Mouse (Mus musculus) hindbrain, embryonic 16.5 days (tissue): ENCODE data around the gene Pih1d1. TPM values are rescaled to one million over a fixed set of nuclear protein-coding genes. Genes with fewer than 3 reads are reported as not detected.
"Not testable (repeated sequence)": the region's sequence is repeated elsewhere in the genome, so short reads cannot be mapped to it uniquely, and the experiment has no call there.

Source experiments
- ATAC-seq: fragments of 200-750 bp; cut with Nextera tagmentation; 2 replicates; pipeline ENCODE4 v1.8.0; 2017; ENCODE audit warnings: moderate TSS enrichment, moderate library complexity
- H3K27ac ChIP-seq: fragments of 300-500 bp; sonication (generic); 2 replicates; pipeline ENCODE4 v1.5.1; 2014; ENCODE audit warnings: low read depth, mild to moderate bottlenecking, control low read depth, low read length, moderate library complexity
- H3K27me3 ChIP-seq: fragments of 300-500 bp; sonication (generic); replicated peaks from 2 replicates; pipeline ENCODE4 v1.6.1; 2014; ENCODE audit warnings: low read length; ENCODE audit not compliant: control insufficient read depth, insufficient read depth
- H3K36me3 ChIP-seq: fragments of 300-500 bp; sonication (generic); 2 replicates; pipeline ENCODE4 v1.6.1; 2014; ENCODE audit warnings: mild to moderate bottlenecking, low read length, moderate library complexity, mixed read lengths; ENCODE audit not compliant: control insufficient read depth, insufficient read depth
- H3K4me1 ChIP-seq: fragments of 300-500 bp; sonication (generic); 2 replicates; pipeline ENCODE4 v1.6.1; 2014; ENCODE audit warnings: low read depth, low read length; ENCODE audit not compliant: control insufficient read depth, insufficient read depth
- H3K4me2 ChIP-seq: fragments of 300-500 bp; sonication (generic); 2 replicates; pipeline ENCODE4 v1.6.1; 2014; ENCODE audit warnings: mild to moderate bottlenecking, low read length, control low read depth, moderate library complexity
- H3K4me3 ChIP-seq: fragments of 300-500 bp; sonication (generic); 2 replicates; pipeline ENCODE4 v1.5.1; 2014; ENCODE audit warnings: mild to moderate bottlenecking, low read length, control low read depth, moderate library complexity
- H3K9ac ChIP-seq: fragments of 300-500 bp; sonication (generic); 2 replicates; pipeline ENCODE4 v1.6.1; 2014; ENCODE audit warnings: low read depth, mild to moderate bottlenecking, control low read depth, low read length, moderate library complexity
- H3K9me3 ChIP-seq: fragments of 300-500 bp; sonication (generic); 2 replicates; pipeline ENCODE4 v1.6.1; 2014; ENCODE audit warnings: mild to moderate bottlenecking, low read length, moderate library complexity; ENCODE audit not compliant: control insufficient read depth
- WGBS: fragments of 180-500 bp; shearing (Covaris S2); extraction: QIAGEN DNeasy Blood & Tissue Kit; methylation state at CpG from one replicate; pipeline ENCODE4 v1.1.7; 2014; 5-methylcytosine and 5-hydroxymethylcytosine counted together
- polyA plus RNA-seq: library from polyadenylated mRNA; unstranded; fragments of >200 nt; fragmentation: Nextera tagmentation; extraction: Ambion mirVana; gene quantifications from 2 replicates; pipeline ENCODE4 v1.2.1, GENCODE M21; 2015

Gene Pih1d1
- polyA plus RNA-seq = 94.5 and 97.6 TPM in 2 replicates

- Histone ChIP-seq H3K27me3 (no peaks in the 10 kb centered on the region), H3K9me3 (no peaks in the 10 kb centered on the region), H3K36me3 (0 out of 2 replicates have a peak, but pooled peaks cover 4% of the 10 kb centered on the region), H3K4me1 (peaks cover 9% of the 10 kb centered on the region), H3K4me3 (peak within 1 kb of the TSS; percentile 69), H3K4me2 (peak within 1 kb of the TSS; percentile 84), H3K9ac (peak within 1 kb of the TSS; percentile 81), H3K27ac (peak within 1 kb of the TSS; percentile 96)
- peak; percentile 96 for ATAC-seq
- WGBS = 4% methylated on average over 67 of the region's 69 CpGs
These were observed at the start of gene Pih1d1, which contains the start of gene Aldh16a1 for GRCm38 (mm10) chr7:45154096-45154992. Gene Pih1d1 (plus strand): TSS chr7:45154303. Gene Aldh16a1 (minus strand): TSS chr7:45154584.

DNA sequence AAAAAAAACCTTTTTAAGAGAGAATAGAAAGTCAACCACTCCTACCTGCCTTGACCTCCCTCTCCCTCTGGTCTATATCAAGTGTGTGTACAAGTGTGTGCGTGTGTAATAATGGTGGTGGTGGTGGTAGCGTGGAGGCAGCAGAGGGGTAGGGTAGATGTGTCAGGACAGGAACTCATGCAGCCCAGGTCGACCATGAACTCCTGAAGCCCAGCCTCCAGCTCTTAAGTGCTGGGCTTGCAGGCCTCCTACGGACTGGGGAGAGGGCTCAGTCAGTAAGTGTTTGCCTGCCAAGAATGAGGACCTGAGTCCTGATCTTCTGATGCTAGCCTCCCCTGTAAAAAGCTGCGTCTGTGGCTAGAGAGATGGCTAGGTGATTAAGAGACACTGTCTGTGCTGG, 49.2 kb upstream of the Pih1d1 start:
- Histone ChIP-seq H3K4me2 (no peak overlapping the region), H3K27ac (no peak overlapping the region), H3K4me3 (no peak overlapping the region), H3K27me3 (no peaks in the 10 kb centered on the region), H3K36me3 (no peaks in the 10 kb centered on the region), H3K9ac (no peak overlapping the region), H3K4me1 (no peaks in the 10 kb centered on the region), H3K9me3 (no peaks in the 10 kb centered on the region)
- no peak for ATAC-seq
- 81% methylated on average over 5 of the region's 5 CpGs for WGBS

DNA sequence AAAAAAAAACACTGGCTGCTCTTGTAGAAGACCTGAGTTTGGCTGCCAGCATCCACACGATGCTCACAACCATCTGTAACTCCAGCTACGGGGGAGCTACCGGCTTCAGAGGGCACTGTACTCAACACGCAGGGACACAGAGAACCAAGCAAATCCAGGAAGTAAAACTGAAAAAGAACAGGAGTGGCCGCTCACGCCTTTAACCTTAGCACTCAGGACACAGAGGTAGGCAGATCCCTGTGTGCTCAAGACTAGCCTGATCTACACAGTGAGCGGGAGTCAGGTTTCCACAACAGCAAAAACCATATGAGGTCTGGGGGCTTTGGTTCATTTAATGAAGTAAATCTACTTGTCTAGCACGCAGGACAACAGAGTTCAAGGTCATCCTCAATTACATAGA, 48.6 kb upstream of the Pih1d1 start:
- H3K27me3 ChIP-seq = no peaks in the 10 kb centered on the region
- H3K4me3 ChIP-seq = no peak overlapping the region
- H3K27ac ChIP-seq = no peak overlapping the region
- ATAC-seq = no peak
- WGBS = 79% methylated on average over 8 of the region's 8 CpGs
- H3K4me1 ChIP-seq = no peaks in the 10 kb centered on the region
- no peak overlapping the region for H3K9ac ChIP-seq
- no peaks in the 10 kb centered on the region for H3K9me3 ChIP-seq
- H3K36me3 ChIP-seq = no peaks in the 10 kb centered on the region
- no peak overlapping the region for H3K4me2 ChIP-seq

DNA sequence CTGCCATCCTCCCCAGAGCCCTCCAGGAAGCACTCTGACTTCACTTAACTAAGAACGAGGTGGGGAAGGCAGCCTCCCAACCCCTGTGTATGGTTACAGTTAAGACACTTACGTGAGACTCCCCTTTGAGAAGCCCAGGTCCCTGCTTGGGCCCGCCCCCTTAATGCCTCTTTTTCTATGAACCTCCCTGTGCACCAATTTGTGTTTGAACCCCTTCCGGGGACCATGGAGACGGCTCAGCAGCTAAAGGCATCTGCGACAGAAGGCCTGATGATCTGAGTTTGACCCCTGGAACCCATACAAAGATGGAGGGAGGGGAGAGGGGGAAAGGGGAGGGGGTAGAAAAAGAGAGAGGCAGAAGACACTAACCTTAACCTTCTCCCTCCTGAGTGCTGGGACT, 47.7 kb upstream of the Pih1d1 start:
- no peak for ATAC-seq
- no peaks in the 10 kb centered on the region for H3K9me3 ChIP-seq
- H3K4me3 ChIP-seq = no peak overlapping the region
- no peaks in the 10 kb centered on the region for H3K36me3 ChIP-seq
- H3K4me2 ChIP-seq = no peak overlapping the region
- WGBS = 21% methylated on average over 6 of the region's 6 CpGs
- H3K27me3 ChIP-seq = no peaks in the 10 kb centered on the region
- H3K9ac ChIP-seq = no peak overlapping the region
- no peaks in the 10 kb centered on the region for H3K4me1 ChIP-seq
- no peak overlapping the region for H3K27ac ChIP-seq

DNA sequence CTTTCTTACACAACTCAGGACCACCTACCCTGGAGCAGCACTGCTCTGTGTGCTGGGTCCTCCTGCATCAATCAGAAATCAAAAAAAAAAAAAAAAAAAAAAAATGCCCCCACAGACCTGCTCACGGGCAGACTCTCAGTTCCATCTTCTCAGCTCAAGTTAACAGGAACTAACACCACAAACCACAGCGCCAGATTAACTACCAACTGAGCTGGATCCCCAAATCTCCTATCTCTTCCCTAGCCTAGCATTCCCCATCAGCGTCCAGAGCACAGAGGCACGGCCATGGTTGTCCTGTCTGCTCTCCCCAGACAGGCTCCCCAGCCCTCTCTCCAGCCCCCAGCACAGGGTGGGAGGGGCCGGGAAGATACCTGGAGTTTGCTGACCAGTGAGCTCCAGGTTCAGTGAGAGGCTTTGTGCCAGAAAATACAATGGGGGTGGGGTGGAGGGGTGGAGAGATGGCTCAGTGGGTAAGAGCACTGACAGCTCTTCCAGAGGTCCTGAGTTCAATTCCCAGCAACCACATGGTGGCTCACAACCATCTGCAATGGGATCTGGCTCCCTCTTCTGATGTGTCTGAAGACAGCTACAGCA, 47.0 kb upstream of the Pih1d1 start:
- Histone ChIP-seq H3K36me3 (no peaks in the 10 kb centered on the region), H3K27ac (no peak overlapping the region), H3K4me2 (no peak overlapping the region), H3K9ac (no peak overlapping the region), H3K27me3 (no peaks in the 10 kb centered on the region), H3K4me3 (no peak overlapping the region), H3K4me1 (no peaks in the 10 kb centered on the region), H3K9me3 (no peaks in the 10 kb centered on the region)
- WGBS = 54% methylated on average over 5 of the region's 5 CpGs
- no peak for ATAC-seq

- H3K4me1 ChIP-seq, H3K36me3 ChIP-seq, ATAC-seq, H3K4me3 ChIP-seq, H3K4me2 ChIP-seq, H3K27me3 ChIP-seq, H3K27ac ChIP-seq, H3K9me3 ChIP-seq, H3K9ac ChIP-seq: not testable (repeated sequence)
- 90% methylated on average over 4 of the region's 4 CpGs for WGBS
These were observed 44.0 kb upstream of the Pih1d1 start for GRCm38 (mm10) chr7:45110089-45110488.

DNA sequence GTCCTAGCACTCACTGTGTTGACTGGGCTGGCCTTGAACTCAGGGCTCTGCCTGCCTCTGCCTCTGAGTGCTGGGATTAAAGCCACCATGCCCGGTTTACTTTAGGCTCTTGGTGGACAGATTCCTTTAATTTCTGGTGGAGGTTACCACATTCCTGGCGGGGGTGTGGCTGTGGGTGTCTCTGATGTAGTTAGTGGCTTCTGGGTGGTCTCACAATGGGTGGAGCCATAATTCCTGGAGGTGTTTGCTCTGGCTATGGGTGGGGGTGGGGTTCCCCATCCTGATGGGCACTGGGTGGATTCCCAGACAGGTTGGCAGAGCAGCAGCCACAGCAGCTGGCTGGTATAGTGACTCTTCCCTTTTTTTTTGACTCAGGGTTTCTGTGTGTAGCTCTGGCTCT, 42.2 kb upstream of the Pih1d1 start:
- H3K9ac ChIP-seq = no peak overlapping the region
- H3K4me3 ChIP-seq = no peak overlapping the region
- no peaks in the 10 kb centered on the region for H3K27me3 ChIP-seq
- ATAC-seq = no peak
- WGBS = 72% methylated on average over 2 of the region's 2 CpGs
- H3K27ac ChIP-seq = no peak overlapping the region
- no peaks in the 10 kb centered on the region for H3K36me3 ChIP-seq
- H3K4me2 ChIP-seq = no peak overlapping the region
- H3K9me3 ChIP-seq = no peaks in the 10 kb centered on the region
- H3K4me1 ChIP-seq = no peaks in the 10 kb centered on the region

DNA sequence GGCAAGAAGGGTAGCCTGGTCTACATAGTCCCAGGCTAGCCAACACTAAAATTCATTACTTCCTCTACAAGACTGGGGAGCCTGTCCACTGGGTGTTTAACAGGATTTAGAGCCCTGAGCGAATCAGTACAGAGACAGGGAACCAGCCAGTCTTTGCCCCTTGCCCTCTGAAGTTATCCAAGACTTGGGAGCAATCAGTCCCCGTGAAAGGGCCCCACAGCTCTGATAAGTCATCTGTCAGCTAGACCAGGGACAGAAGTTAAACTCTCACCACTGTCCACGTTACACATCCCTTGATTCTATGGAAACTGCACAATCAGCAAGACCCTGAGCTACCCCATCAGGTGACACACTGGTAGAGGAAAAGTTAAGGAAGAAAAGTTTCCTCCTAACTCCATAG, 41.6 kb upstream of the Pih1d1 start:
- Histone ChIP-seq H3K27ac (no peak overlapping the region), H3K9me3 (no peaks in the 10 kb centered on the region), H3K9ac (no peak overlapping the region), H3K27me3 (no peaks in the 10 kb centered on the region), H3K4me2 (no peak overlapping the region), H3K4me3 (no peak overlapping the region), H3K4me1 (no peaks in the 10 kb centered on the region), H3K36me3 (no peaks in the 10 kb centered on the region)
- ATAC-seq = no peak
- 75% methylated on average over 3 of the region's 3 CpGs for WGBS

- no peak for ATAC-seq
- Histone ChIP-seq H3K9ac (no peak overlapping the region), H3K4me3 (no peak overlapping the region), H3K9me3 (no peaks in the 10 kb centered on the region), H3K4me2 (no peak overlapping the region), H3K27ac (no peak overlapping the region), H3K27me3 (no peaks in the 10 kb centered on the region), H3K4me1 (no peaks in the 10 kb centered on the region), H3K36me3 (0 out of 2 replicates have a peak, but pooled peaks cover 2% of the 10 kb centered on the region)
- WGBS = 82% methylated on average over 2 of the region's 2 CpGs
These were observed 40.6 kb upstream of the Pih1d1 start for GRCm38 (mm10) chr7:45113476-45113875.
